Mouse (Mus musculus): ENCODE measurements around the gene Vsig1. TPM values are rescaled to one million over a fixed set of nuclear protein-coding genes. Genes with fewer than 3 reads are reported as not detected.

Vsig1 gene
- not detected in 2 replicates for total RNA-seq (2014; fragmentation: Nextera tagmentation)
- total RNA-seq (2017) = not detected in 2 replicates

GRCm38 (mm10) chrX:140907360-140907759 lies at the start of gene Vsig1:
Gene Vsig1 (plus strand): TSS chrX:140907608.
- no peak for ATAC-seq (replicated peaks; ENCODE audit: poor library complexity, severe bottlenecking)

- peak; percentile 42 for ATAC-seq (replicated peaks; ENCODE audit: poor library complexity, severe bottlenecking)
Measured at GRCm38 (mm10) chrX:140862760-140863159, 44.6 kb upstream of the Vsig1 start.

GRCm38 (mm10) chrX:140863431-140863830 lies 44.0 kb upstream of the Vsig1 start:
- peak; percentile 40; the same call in 1 of the 2 replicates for ATAC-seq (replicated peaks; ENCODE audit: poor library complexity, severe bottlenecking)

- ATAC-seq (replicated peaks; ENCODE audit: poor library complexity, severe bottlenecking) = no peak
Measured at GRCm38 (mm10) chrX:140887193-140887592, 20.2 kb upstream of the Vsig1 start.

GRCm38 (mm10) chrX:140891796-140892195 lies 15.6 kb upstream of the Vsig1 start:
- ATAC-seq (replicated peaks; ENCODE audit: poor library complexity, severe bottlenecking) = no peak

- no peak for ATAC-seq (replicated peaks; ENCODE audit: poor library complexity, severe bottlenecking)
Measured at GRCm38 (mm10) chrX:140903487-140903886, 3.9 kb upstream of the Vsig1 start.

- ATAC-seq (replicated peaks; ENCODE audit: poor library complexity, severe bottlenecking) = no peak
Measured at GRCm38 (mm10) chrX:140921321-140921720, 13.9 kb downstream of the Vsig1 start.

- ATAC-seq (replicated peaks; ENCODE audit: poor library complexity, severe bottlenecking) = no peak
Measured at GRCm38 (mm10) chrX:140932066-140932465, 24.7 kb downstream of the Vsig1 start.

GRCm38 (mm10) chrX:140933263-140933662 lies 25.9 kb downstream of the Vsig1 start:
- no peak for ATAC-seq (replicated peaks; ENCODE audit: poor library complexity, severe bottlenecking)

GRCm38 (mm10) chrX:140936271-140936670 lies 28.9 kb downstream of the Vsig1 start:
- no peak for ATAC-seq (replicated peaks; ENCODE audit: poor library complexity, severe bottlenecking)

- ATAC-seq (replicated peaks; ENCODE audit: poor library complexity, severe bottlenecking) = no peak
Measured at GRCm38 (mm10) chrX:140953618-140954017, 46.2 kb downstream of the Vsig1 start.

GRCm38 (mm10) chrX:140956272-140956940 lies 49.0 kb downstream of the Vsig1 start, which contains the start of the genes Psmd10 and Atg4a:
Gene Psmd10 (minus strand): TSS chrX:140956728.
Gene Atg4a (plus strand): TSS chrX:140956907.
- peak; percentile 96 for ATAC-seq (replicated peaks; ENCODE audit: poor library complexity, severe bottlenecking)

GRCm38 (mm10) chrX:140956959-140957358 lies 49.6 kb downstream of the Vsig1 start:
- ATAC-seq (replicated peaks; ENCODE audit: poor library complexity, severe bottlenecking) = peak; percentile 35

GRCm38 (mm10) chrX:140978943-140979342 lies 71.5 kb downstream of the Vsig1 start:
- peak; percentile 33; the same call in 1 of the 2 replicates for ATAC-seq (replicated peaks; ENCODE audit: poor library complexity, severe bottlenecking)

- ATAC-seq (replicated peaks; ENCODE audit: poor library complexity, severe bottlenecking) = peak; percentile 52; the same call in 1 of the 2 replicates
Measured at GRCm38 (mm10) chrX:140979546-140979945, 72.1 kb downstream of the Vsig1 start.

- no peak for ATAC-seq (replicated peaks; ENCODE audit: poor library complexity, severe bottlenecking)
Measured at GRCm38 (mm10) chrX:140980163-140980562, 72.8 kb downstream of the Vsig1 start.

- ATAC-seq (replicated peaks; ENCODE audit: poor library complexity, severe bottlenecking) = no peak
Measured at GRCm38 (mm10) chrX:140983206-140983960, 76.0 kb downstream of the Vsig1 start.

- ATAC-seq (replicated peaks; ENCODE audit: poor library complexity, severe bottlenecking) = peak; percentile 66
Measured at GRCm38 (mm10) chrX:140984795-140985194, 77.4 kb downstream of the Vsig1 start.

- no peak for ATAC-seq (replicated peaks; ENCODE audit: poor library complexity, severe bottlenecking)
Measured at GRCm38 (mm10) chrX:140985256-140985655, 77.8 kb downstream of the Vsig1 start.

All from granulocyte monocyte progenitor cell, adult 5-6 weeks (primary cell).